Mouse (Mus musculus) lung, embryonic 16.5 days (tissue): ENCODE data around the gene Dlk1. TPM values are rescaled to one million over a fixed set of nuclear protein-coding genes. Genes with fewer than 3 reads are reported as not detected.

ENCODE experiments used
- ATAC-seq: fragments of 200-750 bp; cut with Nextera tagmentation; 2 replicates; pipeline ENCODE4 v1.8.0; 2017; ENCODE audit warnings: low read depth, mild to moderate bottlenecking, moderate library complexity
- H3K27ac ChIP-seq: fragments of 300-500 bp; sonication (generic); 2 replicates; pipeline ENCODE4 v1.5.1; 2014; ENCODE audit warnings: mild to moderate bottlenecking, control low read depth, low read length
- H3K27me3 ChIP-seq: fragments of 300-500 bp; sonication (generic); 2 replicates; pipeline ENCODE4 v1.6.1; 2014; ENCODE audit warnings: low read depth, low read length, mixed read lengths; ENCODE audit not compliant: control insufficient read depth, insufficient read depth
- H3K36me3 ChIP-seq: fragments of 300-500 bp; sonication (generic); 2 replicates; pipeline ENCODE4 v1.6.1; 2014; ENCODE audit warnings: low read length; ENCODE audit not compliant: control insufficient read depth, insufficient read depth
- H3K4me1 ChIP-seq: fragments of 300-500 bp; sonication (generic); replicated peaks from 2 replicates; pipeline ENCODE4 v1.6.1; 2014; ENCODE audit warnings: low read length, mixed read lengths; ENCODE audit not compliant: control insufficient read depth, insufficient read depth
- H3K4me2 ChIP-seq: fragments of 300-500 bp; sonication (generic); 2 replicates; pipeline ENCODE4 v1.6.1; 2014; ENCODE audit warnings: low read depth, low read length, control low read depth
- H3K4me3 ChIP-seq: fragments of 300-500 bp; sonication (generic); 2 replicates; pipeline ENCODE4 v1.5.1; 2014; ENCODE audit warnings: mild to moderate bottlenecking, low read length, control low read depth
- H3K9ac ChIP-seq: fragments of 300-500 bp; sonication (generic); 2 replicates; pipeline ENCODE4 v1.6.1; 2014; ENCODE audit warnings: low read length, control low read depth
- H3K9me3 ChIP-seq: fragments of 300-500 bp; sonication (generic); 2 replicates; pipeline ENCODE4 v1.6.1; 2016; ENCODE audit warnings: low read length; ENCODE audit not compliant: control insufficient read depth
- WGBS: fragments of 180-500 bp; shearing (Covaris S2); extraction: QIAGEN DNeasy Blood & Tissue Kit; methylation state at CpG from one replicate; pipeline ENCODE4 v1.1.7; 2014; 5-methylcytosine and 5-hydroxymethylcytosine counted together
- polyA plus RNA-seq: library from polyadenylated mRNA; unstranded; fragments of >200 nt; fragmentation: Nextera tagmentation; extraction: Ambion mirVana; gene quantifications from 2 replicates; pipeline ENCODE4 v1.2.1, GENCODE M21; 2015

Dlk1 gene
- 702 and 746 TPM in 2 replicates for polyA plus RNA-seq

DNA sequence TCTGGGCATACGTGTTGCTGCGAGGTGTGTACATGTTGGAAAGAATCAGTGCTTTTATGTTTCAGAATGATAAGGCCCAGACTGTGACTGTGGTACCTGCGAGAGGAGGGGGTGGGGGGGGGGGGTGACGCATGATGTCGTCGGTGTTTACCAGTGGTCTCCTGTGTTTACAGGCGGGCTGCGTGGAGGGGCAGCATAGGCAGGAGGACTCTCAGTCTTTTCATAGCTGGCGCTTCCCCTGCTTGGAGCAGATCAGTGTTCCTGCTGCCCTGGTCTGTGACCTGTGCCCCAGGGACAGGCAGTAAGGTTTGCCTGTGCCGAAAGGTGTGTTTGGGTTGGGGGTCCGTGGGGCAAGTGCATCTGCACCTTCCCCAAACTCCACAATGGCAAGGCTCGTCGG is at the start of gene Dlk1:
Dlk1 (plus strand) TSS at position 232 of the 400 bp plus-strand sequence.
- Histone ChIP-seq H3K4me3 (peak within 1 kb of the TSS; percentile 58), H3K36me3 (no peaks in the 10 kb centered on the region), H3K9ac (peak within 1 kb of the TSS; percentile 78), H3K4me2 (peak within 1 kb of the TSS; percentile 95), H3K27ac (peak within 1 kb of the TSS; percentile 41), H3K27me3 (peaks cover 19% of the 10 kb centered on the region), H3K9me3 (no peaks in the 10 kb centered on the region), H3K4me1 (peaks cover 35% of the 10 kb centered on the region)
- 16% methylated on average over 13 of the region's 13 CpGs for WGBS
- ATAC-seq = no peak

DNA sequence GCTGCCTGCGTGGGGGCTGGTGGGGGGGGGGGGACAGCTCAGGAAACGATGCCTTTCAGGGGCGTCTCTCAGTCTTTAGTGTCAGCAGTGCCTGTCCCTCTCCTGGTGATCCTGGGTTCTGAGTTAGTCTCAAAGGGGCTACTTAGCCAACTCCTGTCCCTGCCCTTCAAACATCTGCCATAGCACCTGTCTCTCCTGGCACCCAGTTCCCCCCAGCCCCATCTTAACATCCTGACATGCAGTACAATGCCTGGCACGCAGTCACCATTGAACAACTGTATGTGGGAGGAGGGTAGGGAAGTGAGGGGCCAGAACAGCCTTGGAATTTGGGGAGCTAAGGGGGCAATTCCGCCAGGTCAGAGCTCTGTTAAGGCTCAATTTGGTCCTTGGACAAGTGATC is 49.7 kb upstream of the Dlk1 start:
- H3K4me3 ChIP-seq = no peak overlapping the region
- no peak overlapping the region for H3K9ac ChIP-seq
- no peak for ATAC-seq
- H3K27ac ChIP-seq = peak overlapping the region; percentile 84
- WGBS = 55% methylated on average over 5 of the region's 5 CpGs
- H3K4me2 ChIP-seq = no peak overlapping the region
- no peaks in the 10 kb centered on the region for H3K27me3 ChIP-seq
- no peaks in the 10 kb centered on the region for H3K36me3 ChIP-seq
- H3K9me3 ChIP-seq = no peaks in the 10 kb centered on the region
- H3K4me1 ChIP-seq = peaks cover 42% of the 10 kb centered on the region

DNA sequence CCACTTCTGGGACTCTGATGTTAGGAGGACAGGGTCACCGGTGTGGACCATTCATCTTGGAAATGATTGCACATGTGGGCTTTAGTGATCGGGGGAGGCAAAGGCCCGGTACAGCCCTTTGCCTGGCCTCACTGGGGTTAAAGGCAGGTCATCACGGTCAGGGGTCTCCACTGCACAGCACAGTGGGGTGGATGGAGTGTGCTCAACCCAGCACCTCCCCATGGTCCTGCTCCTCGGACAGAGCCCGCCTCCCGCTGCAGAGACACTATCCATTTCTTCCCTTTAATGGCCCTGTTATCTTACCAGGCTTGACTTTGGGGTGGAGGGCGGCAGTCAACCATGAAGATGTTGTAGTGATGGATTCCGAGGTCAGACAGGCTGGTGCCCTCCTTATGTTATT is 48.9 kb upstream of the Dlk1 start:
- Histone ChIP-seq H3K4me1 (peaks cover 41% of the 10 kb centered on the region), H3K27me3 (no peaks in the 10 kb centered on the region), H3K27ac (no peak overlapping the region), H3K9me3 (no peaks in the 10 kb centered on the region), H3K36me3 (no peaks in the 10 kb centered on the region), H3K4me3 (no peak overlapping the region), H3K9ac (no peak overlapping the region), H3K4me2 (no peak overlapping the region)
- ATAC-seq = no peak
- 55% methylated on average over 9 of the region's 9 CpGs for WGBS

DNA sequence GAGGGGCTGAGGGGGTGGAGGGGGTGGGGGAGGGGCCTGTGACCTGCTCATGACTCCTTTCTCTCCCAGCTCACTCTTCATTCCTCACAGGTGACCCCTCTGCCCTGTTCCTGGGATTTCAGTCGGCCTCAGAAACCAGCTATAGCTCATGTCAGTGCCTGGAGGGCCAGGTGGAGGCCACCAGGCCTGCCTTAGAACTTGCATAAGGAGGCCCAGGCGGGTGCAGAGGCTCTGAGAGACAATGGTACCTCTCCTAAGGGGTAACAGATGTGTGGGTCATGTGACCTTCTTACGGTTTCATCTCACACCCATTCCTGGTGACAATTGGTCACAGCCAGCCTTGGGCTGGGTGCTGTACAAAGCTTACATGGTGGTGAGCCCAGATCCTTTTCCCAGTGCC is 46.6 kb upstream of the Dlk1 start:
- Histone ChIP-seq H3K27ac (no peak overlapping the region), H3K4me1 (peaks cover 26% of the 10 kb centered on the region), H3K36me3 (no peaks in the 10 kb centered on the region), H3K9ac (no peak overlapping the region), H3K4me3 (no peak overlapping the region), H3K9me3 (no peaks in the 10 kb centered on the region), H3K27me3 (no peaks in the 10 kb centered on the region), H3K4me2 (no peak overlapping the region)
- ATAC-seq = no peak
- 42% methylated on average over 3 of the region's 3 CpGs for WGBS

DNA sequence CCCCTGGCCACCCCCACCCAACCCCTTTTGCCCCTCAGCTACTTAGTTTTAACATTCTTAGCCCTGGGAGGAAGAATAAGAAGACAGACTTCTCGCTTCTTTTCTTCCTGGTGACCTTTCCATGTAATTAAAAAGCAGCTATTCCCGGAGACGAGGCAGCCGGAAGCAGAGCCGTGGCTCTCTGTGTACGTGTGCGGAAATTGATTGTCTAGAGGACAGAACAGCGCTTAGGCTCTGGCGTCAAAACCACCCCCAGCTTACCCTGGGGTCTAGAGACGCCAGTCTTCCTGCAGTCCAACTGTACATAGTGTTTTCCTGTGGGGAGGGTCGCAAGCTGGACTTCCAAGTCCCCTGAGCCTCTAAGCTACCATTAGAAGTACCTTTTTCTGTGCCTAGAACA is 41.9 kb upstream of the Dlk1 start:
- Histone ChIP-seq H3K4me2 (no peak overlapping the region), H3K9me3 (no peaks in the 10 kb centered on the region), H3K36me3 (no peaks in the 10 kb centered on the region), H3K4me1 (peaks cover 25% of the 10 kb centered on the region), H3K9ac (peak overlapping the region; percentile 36), H3K27me3 (no peaks in the 10 kb centered on the region), H3K27ac (peak overlapping the region; percentile 93), H3K4me3 (no peak overlapping the region)
- ATAC-seq = peak; percentile 49
- 33% methylated on average over 11 of the region's 11 CpGs for WGBS

DNA sequence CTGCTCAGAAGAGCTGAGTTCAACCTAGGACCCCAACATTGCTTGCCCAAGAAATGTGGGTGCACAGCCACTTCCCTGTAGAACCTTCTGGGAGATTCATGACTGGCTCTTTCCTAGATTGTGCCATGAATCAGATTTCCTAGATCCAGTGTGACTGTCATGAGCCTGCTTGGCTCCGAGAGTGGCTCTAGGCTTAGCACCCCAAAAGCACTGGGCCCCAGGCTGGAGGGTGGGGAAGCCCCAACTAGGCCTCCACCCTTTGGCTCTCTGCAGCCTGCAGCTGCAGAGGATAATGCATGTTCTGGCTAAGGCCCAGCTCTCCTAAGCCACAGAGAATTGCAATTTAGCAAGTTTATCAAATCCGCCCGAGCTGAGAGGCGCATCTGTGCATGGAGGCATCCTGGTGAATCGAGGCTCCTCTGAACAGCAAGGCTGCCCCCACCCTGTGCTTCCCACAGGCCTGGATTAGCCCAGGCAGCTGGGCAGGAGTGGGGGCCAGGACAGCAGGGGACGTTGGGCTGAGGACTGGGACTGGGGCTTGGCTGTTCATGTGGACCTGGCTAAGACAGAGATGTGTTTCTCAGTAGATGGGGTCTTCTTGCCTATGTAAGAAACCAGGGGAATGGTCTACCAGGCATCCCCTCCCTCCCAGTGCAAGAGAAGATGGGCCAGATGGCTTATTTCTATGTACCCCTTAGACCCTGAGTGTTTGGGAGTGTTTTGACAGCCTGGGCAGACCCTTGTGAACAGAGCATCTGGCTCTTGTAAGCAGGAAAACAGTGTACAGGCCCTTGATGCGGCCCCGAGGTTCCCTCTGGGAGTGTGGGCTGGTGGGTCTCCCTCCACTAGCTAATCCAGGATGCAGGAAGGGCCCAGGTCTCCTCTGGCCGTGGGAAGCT is 41.2 kb upstream of the Dlk1 start:
- peak; percentile 73 for ATAC-seq
- H3K4me3 ChIP-seq = no peak overlapping the region
- peak overlapping the region; percentile 93 for H3K27ac ChIP-seq
- 42% methylated on average over 9 of the region's 9 CpGs for WGBS
- peak overlapping the region; percentile 36 for H3K9ac ChIP-seq
- H3K9me3 ChIP-seq = no peaks in the 10 kb centered on the region
- peaks cover 25% of the 10 kb centered on the region for H3K4me1 ChIP-seq
- no peak overlapping the region for H3K4me2 ChIP-seq
- no peaks in the 10 kb centered on the region for H3K27me3 ChIP-seq
- no peaks in the 10 kb centered on the region for H3K36me3 ChIP-seq

DNA sequence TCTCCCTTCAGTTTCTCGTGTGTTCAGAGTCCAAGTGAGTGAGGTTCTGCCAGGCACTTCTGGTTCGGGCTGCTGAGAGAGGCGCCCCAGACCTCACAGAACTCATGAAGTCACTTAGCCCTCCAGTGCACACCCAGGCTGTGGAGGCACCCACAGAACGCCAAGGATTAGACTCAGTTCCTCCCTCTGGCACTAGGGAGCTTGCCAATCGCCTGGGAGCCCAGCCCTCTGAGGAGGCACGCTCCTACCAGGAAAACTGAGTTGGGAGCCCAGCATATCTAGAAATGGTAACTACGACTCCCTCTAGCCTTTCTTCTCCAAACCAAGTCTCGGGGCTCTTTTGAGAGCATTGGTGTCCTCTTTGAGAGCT is 40.6 kb upstream of the Dlk1 start:
- peak overlapping the region; percentile 36 for H3K9ac ChIP-seq
- H3K9me3 ChIP-seq = no peaks in the 10 kb centered on the region
- ATAC-seq = peak; percentile 24
- H3K27ac ChIP-seq = peak overlapping the region; percentile 93
- H3K4me1 ChIP-seq = peaks cover 25% of the 10 kb centered on the region
- no peaks in the 10 kb centered on the region for H3K36me3 ChIP-seq
- no peak overlapping the region for H3K4me2 ChIP-seq
- 43% methylated on average over 8 of the region's 8 CpGs for WGBS
- no peaks in the 10 kb centered on the region for H3K27me3 ChIP-seq
- H3K4me3 ChIP-seq = no peak overlapping the region

DNA sequence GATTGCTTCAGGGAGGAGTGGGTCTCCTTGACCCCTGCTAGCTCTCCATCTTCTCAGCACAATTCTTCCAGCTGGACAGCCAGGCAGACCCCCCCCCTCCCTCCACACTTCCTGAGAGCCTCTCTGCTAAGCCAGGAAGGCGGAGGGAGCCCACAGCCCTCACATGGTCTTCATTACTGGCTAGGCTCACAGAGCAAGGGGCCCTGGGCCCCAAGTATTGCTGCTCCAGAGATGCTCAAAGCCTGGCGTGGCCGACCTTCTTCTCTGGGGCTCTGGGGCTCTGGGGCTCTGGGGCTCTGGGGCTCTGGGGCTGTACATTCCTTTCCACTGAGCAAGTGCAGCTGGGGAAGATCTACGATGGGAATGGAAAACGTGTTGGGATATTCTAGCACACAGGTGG is 39.9 kb upstream of the Dlk1 start:
- peak; percentile 27; the same call in 1 of the 2 replicates for ATAC-seq
- no peak overlapping the region for H3K9ac ChIP-seq
- no peaks in the 10 kb centered on the region for H3K36me3 ChIP-seq
- 22% methylated on average over 5 of the region's 5 CpGs for WGBS
- no peaks in the 10 kb centered on the region for H3K9me3 ChIP-seq
- no peak overlapping the region for H3K4me3 ChIP-seq
- H3K27me3 ChIP-seq = no peaks in the 10 kb centered on the region
- H3K4me1 ChIP-seq = peaks cover 25% of the 10 kb centered on the region
- peak overlapping the region; percentile 93 for H3K27ac ChIP-seq
- H3K4me2 ChIP-seq = no peak overlapping the region

DNA sequence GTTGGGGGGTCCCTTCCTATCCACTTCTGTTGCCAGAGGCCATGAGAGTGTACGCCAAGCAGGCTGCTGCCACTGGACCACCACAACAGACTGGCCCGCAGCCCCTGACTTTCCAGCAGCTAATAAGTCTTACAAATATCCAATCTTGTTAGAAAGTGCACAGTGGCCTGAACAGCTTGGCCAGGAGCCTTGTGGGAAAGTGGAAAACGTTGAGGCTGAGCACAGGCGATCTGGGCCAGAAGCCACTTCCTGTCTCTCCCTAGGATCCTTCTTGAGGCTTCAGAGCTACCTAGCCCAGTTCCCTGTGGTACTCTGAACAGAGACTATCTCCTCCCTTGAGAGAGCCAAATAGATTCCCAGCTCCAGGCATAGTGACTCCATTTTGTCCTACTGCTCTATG is 39.3 kb upstream of the Dlk1 start:
- no peaks in the 10 kb centered on the region for H3K9me3 ChIP-seq
- ATAC-seq = no peak
- no peak overlapping the region for H3K4me3 ChIP-seq
- no peak overlapping the region for H3K9ac ChIP-seq
- H3K4me2 ChIP-seq = no peak overlapping the region
- no peaks in the 10 kb centered on the region for H3K27me3 ChIP-seq
- H3K4me1 ChIP-seq = peaks cover 25% of the 10 kb centered on the region
- no peaks in the 10 kb centered on the region for H3K36me3 ChIP-seq
- peak overlapping the region; percentile 93 for H3K27ac ChIP-seq
- WGBS = 52% methylated on average over 4 of the region's 4 CpGs
